Mouse (Mus musculus): ENCODE data around the gene Dvl3. TPM values are rescaled to one million over a fixed set of nuclear protein-coding genes. Genes with fewer than 3 reads are reported as not detected.
A peak's percentile ranks its signal among the peaks of the same experiment; 100 is the strongest.

The Dvl3 gene
- polyA plus RNA-seq, 1 experiment from 2014 or later, result 27.1 TPM

- ATAC-seq (ENCODE audit: insufficient number of reproducible peaks, insufficient read depth, low FRiP score, low TSS enrichment, low read depth), result peak; percentile 88
- H3K4me2 ChIP-seq, result peak within 1 kb of the TSS; percentile 89
- H3K27ac ChIP-seq, result peak within 1 kb of the TSS; percentile 87
- H3K9me3 ChIP-seq, result no peaks in the 10 kb centered on the region
- H3K4me3 ChIP-seq, result peak within 1 kb of the TSS; percentile 93
- H3K36me3 ChIP-seq, result peaks cover 33% of the 10 kb centered on the region
- peak within 1 kb of the TSS; percentile 94 for H3K9ac ChIP-seq
- peaks cover 15% of the 10 kb centered on the region for H3K4me1 ChIP-seq
- no peaks in the 10 kb centered on the region for H3K27me3 ChIP-seq
- under 1% methylated on average over 49 of the region's 49 CpGs for WGBS
These were observed 17.9 kb upstream of the Dvl3 start, which contains the start of gene Eif2b5 for GRCm38 (mm10) chr16:20498677-20499475. Eif2b5 (plus strand) TSS chr16:20498817.

- Histone ChIP-seq H3K27ac (no peak overlapping the region), H3K4me2 (no peak overlapping the region), H3K4me1 (no peaks in the 10 kb centered on the region), H3K9ac (no peak overlapping the region), H3K9me3 (no peaks in the 10 kb centered on the region), H3K4me3 (no peak overlapping the region), H3K27me3 (no peaks in the 10 kb centered on the region), H3K36me3 (peaks cover 98% of the 10 kb centered on the region)
- 87% methylated on average over 8 of the region's 8 CpGs for WGBS
- no peak for ATAC-seq (ENCODE audit: insufficient number of reproducible peaks, insufficient read depth, low FRiP score, low TSS enrichment, low read depth)
These were observed 10.8 kb upstream of the Dvl3 start for GRCm38 (mm10) chr16:20506000-20506399.

- no peaks in the 10 kb centered on the region for H3K9me3 ChIP-seq
- peaks cover 73% of the 10 kb centered on the region for H3K36me3 ChIP-seq
- no peaks in the 10 kb centered on the region for H3K4me1 ChIP-seq
- H3K4me3 ChIP-seq, result no peak overlapping the region
- H3K27me3 ChIP-seq, result no peaks in the 10 kb centered on the region
- WGBS, result 73% methylated on average over 3 of the region's 3 CpGs
- H3K9ac ChIP-seq, result no peak overlapping the region
- ATAC-seq (ENCODE audit: insufficient number of reproducible peaks, insufficient read depth, low FRiP score, low TSS enrichment, low read depth), result no peak
- H3K4me2 ChIP-seq, result no peak overlapping the region
- H3K27ac ChIP-seq, result no peak overlapping the region
These were observed 7.4 kb upstream of the Dvl3 start for GRCm38 (mm10) chr16:20509349-20509748.

GRCm38 (mm10) chr16:20511277-20511847 lies 5.4 kb upstream of the Dvl3 start:
- WGBS, result 78% methylated on average over 7 of the region's 7 CpGs
- Histone ChIP-seq H3K27me3 (no peaks in the 10 kb centered on the region), H3K4me3 (no peak overlapping the region), H3K36me3 (peaks cover 53% of the 10 kb centered on the region), H3K9me3 (no peaks in the 10 kb centered on the region), H3K27ac (no peak overlapping the region), H3K9ac (no peak overlapping the region), H3K4me1 (peaks cover 5% of the 10 kb centered on the region; the same call in 1 of the 2 replicates), H3K4me2 (no peak overlapping the region)
- no peak for ATAC-seq (ENCODE audit: insufficient number of reproducible peaks, insufficient read depth, low FRiP score, low TSS enrichment, low read depth)

- Histone ChIP-seq H3K4me3 (peak overlapping the region; percentile 87), H3K27me3 (no peaks in the 10 kb centered on the region), H3K27ac (peak overlapping the region; percentile 93), H3K4me1 (peaks cover 26% of the 10 kb centered on the region), H3K4me2 (peak overlapping the region; percentile 91), H3K9ac (peak overlapping the region; percentile 99), H3K36me3 (peaks cover 26% of the 10 kb centered on the region), H3K9me3 (no peaks in the 10 kb centered on the region)
- no peak for ATAC-seq (ENCODE audit: insufficient number of reproducible peaks, insufficient read depth, low FRiP score, low TSS enrichment, low read depth)
These were observed 750 bp upstream of the Dvl3 start for GRCm38 (mm10) chr16:20516032-20516431.

GRCm38 (mm10) chr16:20517216-20517615 lies 434 bp downstream of the Dvl3 start:
- H3K36me3 ChIP-seq, result peaks cover 30% of the 10 kb centered on the region
- H3K9ac ChIP-seq, result peak overlapping the region; percentile 99
- H3K4me2 ChIP-seq, result peak overlapping the region; percentile 91
- no peaks in the 10 kb centered on the region for H3K9me3 ChIP-seq
- peaks cover 26% of the 10 kb centered on the region for H3K4me1 ChIP-seq
- no peaks in the 10 kb centered on the region for H3K27me3 ChIP-seq
- peak overlapping the region; percentile 87 for H3K4me3 ChIP-seq
- WGBS, result 0% methylated on average over 26 of the region's 26 CpGs
- peak overlapping the region; percentile 93 for H3K27ac ChIP-seq
- ATAC-seq (ENCODE audit: insufficient number of reproducible peaks, insufficient read depth, low FRiP score, low TSS enrichment, low read depth), result peak; percentile 7

GRCm38 (mm10) chr16:20517701-20518374 lies 1.1 kb downstream of the Dvl3 start:
- Histone ChIP-seq H3K27ac (peak overlapping the region; percentile 93), H3K27me3 (no peaks in the 10 kb centered on the region), H3K4me3 (peak overlapping the region; percentile 87), H3K4me2 (peak overlapping the region; percentile 91), H3K9me3 (no peaks in the 10 kb centered on the region), H3K9ac (peak overlapping the region; percentile 99), H3K4me1 (peaks cover 26% of the 10 kb centered on the region), H3K36me3 (peaks cover 30% of the 10 kb centered on the region)
- ATAC-seq (ENCODE audit: insufficient number of reproducible peaks, insufficient read depth, low FRiP score, low TSS enrichment, low read depth), result 0 out of 2 replicates have a peak, but pooled peaks have one; percentile 12
- 2% methylated on average over 6 of the region's 6 CpGs for WGBS

GRCm38 (mm10) chr16:20523886-20524285 lies 7.1 kb downstream of the Dvl3 start:
- Histone ChIP-seq H3K9me3 (no peaks in the 10 kb centered on the region), H3K4me2 (no peak overlapping the region), H3K4me3 (no peak overlapping the region), H3K27ac (no peak overlapping the region), H3K9ac (no peak overlapping the region), H3K36me3 (peaks cover 89% of the 10 kb centered on the region), H3K4me1 (peaks cover 11% of the 10 kb centered on the region), H3K27me3 (no peaks in the 10 kb centered on the region)
- ATAC-seq (ENCODE audit: insufficient number of reproducible peaks, insufficient read depth, low FRiP score, low TSS enrichment, low read depth), result no peak
- WGBS, result 88% methylated on average over 10 of the region's 10 CpGs

- H3K27ac ChIP-seq, result no peak overlapping the region
- no peaks in the 10 kb centered on the region for H3K9me3 ChIP-seq
- no peak overlapping the region for H3K4me3 ChIP-seq
- H3K27me3 ChIP-seq, result no peaks in the 10 kb centered on the region
- WGBS, result 90% methylated on average over 5 of the region's 5 CpGs
- peaks cover 97% of the 10 kb centered on the region for H3K36me3 ChIP-seq
- H3K4me1 ChIP-seq, result no peaks in the 10 kb centered on the region
- no peak overlapping the region for H3K9ac ChIP-seq
- no peak for ATAC-seq (ENCODE audit: insufficient number of reproducible peaks, insufficient read depth, low FRiP score, low TSS enrichment, low read depth)
- H3K4me2 ChIP-seq, result no peak overlapping the region
These were observed 12.0 kb downstream of the Dvl3 start for GRCm38 (mm10) chr16:20528779-20529178.

GRCm38 (mm10) chr16:20529375-20529774 lies 12.6 kb downstream of the Dvl3 start:
- H3K36me3 ChIP-seq, result peaks cover 91% of the 10 kb centered on the region
- H3K27ac ChIP-seq, result no peak overlapping the region
- no peaks in the 10 kb centered on the region for H3K4me1 ChIP-seq
- H3K9me3 ChIP-seq, result no peaks in the 10 kb centered on the region
- no peak overlapping the region for H3K9ac ChIP-seq
- H3K4me3 ChIP-seq, result no peak overlapping the region
- H3K27me3 ChIP-seq, result no peaks in the 10 kb centered on the region
- no peak overlapping the region for H3K4me2 ChIP-seq
- ATAC-seq (ENCODE audit: insufficient number of reproducible peaks, insufficient read depth, low FRiP score, low TSS enrichment, low read depth), result no peak
- WGBS, result 82% methylated on average over 1 of the region's 1 CpGs

GRCm38 (mm10) chr16:20530941-20531340 lies 14.2 kb downstream of the Dvl3 start:
- no peak overlapping the region for H3K27ac ChIP-seq
- H3K36me3 ChIP-seq, result peaks cover 76% of the 10 kb centered on the region
- no peak overlapping the region for H3K9ac ChIP-seq
- ATAC-seq (ENCODE audit: insufficient number of reproducible peaks, insufficient read depth, low FRiP score, low TSS enrichment, low read depth), result no peak
- 95% methylated on average over 20 of the region's 20 CpGs for WGBS
- H3K27me3 ChIP-seq, result no peaks in the 10 kb centered on the region
- H3K4me2 ChIP-seq, result no peak overlapping the region
- no peaks in the 10 kb centered on the region for H3K9me3 ChIP-seq
- no peak overlapping the region for H3K4me3 ChIP-seq
- no peaks in the 10 kb centered on the region; the same call in 1 of the 2 replicates for H3K4me1 ChIP-seq
